Mouse (Mus musculus) heart, embryonic 15.5 days (tissue): ENCODE data around the gene Tdgf1. TPM values are rescaled to one million over a fixed set of nuclear protein-coding genes. Genes with fewer than 3 reads are reported as not detected.

ENCODE experiments used
- ATAC-seq: fragments of 200-750 bp; cut with Nextera tagmentation; replicated peaks from 2 replicates; pipeline ENCODE4 v1.8.0; 2017; ENCODE audit warnings: low read depth, moderate TSS enrichment; ENCODE audit not compliant: insufficient number of reproducible peaks, insufficient read depth, low FRiP score
- H3K27ac ChIP-seq: fragments of 300-500 bp; sonication (generic); 2 replicates; pipeline ENCODE4 v1.5.1; 2015; ENCODE audit warnings: mild to moderate bottlenecking, inconsistent platforms
- H3K27me3 ChIP-seq: fragments of 300-500 bp; sonication (generic); 2 replicates; pipeline ENCODE4 v1.6.1; 2015; ENCODE audit warnings: inconsistent platforms
- H3K36me3 ChIP-seq: fragments of 300-500 bp; sonication (generic); 2 replicates; pipeline ENCODE4 v1.6.1; 2015; ENCODE audit warnings: mild to moderate bottlenecking, inconsistent platforms
- H3K4me1 ChIP-seq: fragments of 300-500 bp; sonication (generic); replicated peaks from 2 replicates; pipeline ENCODE4 v1.6.1; 2015; ENCODE audit warnings: inconsistent platforms
- H3K4me2 ChIP-seq: fragments of 300-500 bp; sonication (generic); 2 replicates; pipeline ENCODE4 v1.6.1; 2015; ENCODE audit warnings: inconsistent platforms, mild to moderate bottlenecking, moderate library complexity
- H3K4me3 ChIP-seq: fragments of 300-500 bp; sonication (generic); 2 replicates; pipeline ENCODE4 v1.5.1; 2015; ENCODE audit warnings: mild to moderate bottlenecking, inconsistent platforms
- H3K9ac ChIP-seq: fragments of 300-500 bp; sonication (generic); 2 replicates; pipeline ENCODE4 v1.6.1; 2015; ENCODE audit warnings: mild to moderate bottlenecking, inconsistent platforms
- H3K9me3 ChIP-seq: fragments of 300-500 bp; sonication (generic); replicated peaks from 2 replicates; pipeline ENCODE4 v1.6.1; 2016; ENCODE audit warnings: inconsistent platforms
- WGBS: fragments of 180-500 bp; shearing (Covaris S2); methylation state at CpG from one replicate; pipeline ENCODE4 v1.1.7; 2015; ENCODE audit warnings: mixed read lengths; 5-methylcytosine and 5-hydroxymethylcytosine counted together
- polyA plus RNA-seq: library from polyadenylated mRNA; unstranded; fragments of >200 nt; fragmentation: Nextera tagmentation; extraction: Ambion mirVana; gene quantifications from 2 replicates; pipeline ENCODE4 v1.2.1, GENCODE M21; 2015

Gene Tdgf1
- not detected in 2 replicates for polyA plus RNA-seq

DNA sequence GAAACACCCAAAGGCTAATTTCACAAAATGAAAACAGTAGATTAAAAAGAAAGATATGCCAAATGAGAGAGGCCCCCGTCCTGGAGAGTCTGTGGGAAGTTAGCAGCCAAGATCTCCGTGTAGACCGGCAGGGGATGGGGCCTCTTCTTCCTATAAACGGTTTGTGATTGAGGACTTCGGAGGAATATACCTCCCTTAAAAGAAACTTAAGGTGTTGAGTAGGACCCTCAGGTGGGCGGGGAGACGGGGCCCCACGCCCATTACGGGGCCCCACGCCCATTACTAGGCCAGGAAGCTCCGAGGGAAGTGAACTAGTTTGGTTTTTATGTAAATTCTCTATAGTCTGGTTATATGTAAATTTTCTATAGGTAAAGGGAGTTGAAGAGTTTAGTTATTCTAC, at the start of gene Tdgf1:
TSS of gene Tdgf1 (minus strand) at position 233 of the 400 bp plus-strand sequence.
- Histone ChIP-seq H3K4me3 (no peak within 1 kb of the TSS), H3K27me3 (peaks cover 25% of the 10 kb centered on the region), H3K9ac (no peak within 1 kb of the TSS), H3K4me1 (peaks cover 21% of the 10 kb centered on the region), H3K36me3 (no peaks in the 10 kb centered on the region), H3K4me2 (peak within 1 kb of the TSS; percentile 24; the same call in 1 of the 2 replicates), H3K27ac (no peak within 1 kb of the TSS), H3K9me3 (no peaks in the 10 kb centered on the region)
- no peak for ATAC-seq
- WGBS = 36% methylated on average over 11 of the region's 11 CpGs

DNA sequence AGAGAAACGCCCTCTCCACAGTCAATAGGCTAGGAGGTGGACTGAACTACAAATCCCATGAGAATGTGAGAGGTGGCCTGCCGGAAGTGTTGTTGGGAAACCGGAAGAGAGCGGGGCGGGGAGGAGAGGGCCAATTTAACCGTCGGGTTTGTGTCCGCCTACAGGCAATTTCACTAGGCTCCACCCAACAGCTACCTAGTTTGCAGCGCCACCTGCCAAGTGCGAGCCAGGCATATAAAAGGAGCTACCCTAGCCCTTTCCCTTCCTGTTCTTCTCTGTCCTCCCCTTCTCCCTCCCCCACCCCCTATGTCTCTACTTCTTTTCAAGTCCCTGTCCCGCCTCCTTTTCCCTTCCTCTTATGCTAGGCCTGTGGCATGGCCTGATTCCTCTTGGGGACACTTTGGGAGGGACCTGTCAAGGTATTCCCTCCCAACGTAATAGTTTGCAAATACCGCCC, 48.8 kb upstream of the Tdgf1 start:
- Histone ChIP-seq H3K4me3 (peak overlapping the region; percentile 50), H3K27ac (peak overlapping the region; percentile 52; the same call in 1 of the 2 replicates)
- 12% methylated on average over 13 of the region's 13 CpGs for WGBS

DNA sequence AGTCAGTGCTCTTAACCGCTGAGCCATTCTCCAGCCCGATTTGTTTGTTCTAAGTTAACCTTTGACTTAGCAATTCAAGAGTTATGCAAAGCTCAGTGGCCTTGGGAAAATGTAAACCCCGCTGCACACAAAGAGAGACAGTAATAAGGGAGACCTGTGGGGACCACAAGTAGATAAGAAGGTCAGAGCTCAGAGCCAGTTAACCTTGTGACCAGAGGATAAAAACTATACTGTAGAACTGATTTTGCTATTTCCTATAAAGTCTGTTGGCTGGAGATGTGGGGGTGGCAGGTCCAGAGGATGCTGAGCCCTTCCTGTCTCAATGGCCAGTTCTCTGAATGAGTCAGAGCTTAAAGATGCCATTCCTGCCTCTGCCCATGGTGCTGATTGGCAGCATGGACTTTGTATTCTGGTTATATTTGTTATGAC, 47.3 kb upstream of the Tdgf1 start:
- no peak overlapping the region for H3K27ac ChIP-seq
- no peak for ATAC-seq
- peaks cover 4% of the 10 kb centered on the region; the same call in 1 of the 2 replicates for H3K4me1 ChIP-seq
- H3K4me3 ChIP-seq = no peak overlapping the region
- no peak overlapping the region for H3K9ac ChIP-seq
- H3K27me3 ChIP-seq = no peaks in the 10 kb centered on the region
- no peaks in the 10 kb centered on the region for H3K9me3 ChIP-seq
- H3K36me3 ChIP-seq = no peaks in the 10 kb centered on the region
- 48% methylated on average over 3 of the region's 3 CpGs for WGBS
- no peak overlapping the region for H3K4me2 ChIP-seq

More for the DNA sequence above, 48.8 kb upstream of the Tdgf1 start:
- H3K4me2 ChIP-seq = peak overlapping the region; percentile 61
- peak; percentile 79 for ATAC-seq
- no peaks in the 10 kb centered on the region for H3K36me3 ChIP-seq
- H3K9ac ChIP-seq = peak overlapping the region; percentile 31; the same call in 1 of the 2 replicates
- H3K4me1 ChIP-seq = peaks cover 6% of the 10 kb centered on the region; the same call in 1 of the 2 replicates
- H3K27me3 ChIP-seq = no peaks in the 10 kb centered on the region
- no peaks in the 10 kb centered on the region for H3K9me3 ChIP-seq

DNA sequence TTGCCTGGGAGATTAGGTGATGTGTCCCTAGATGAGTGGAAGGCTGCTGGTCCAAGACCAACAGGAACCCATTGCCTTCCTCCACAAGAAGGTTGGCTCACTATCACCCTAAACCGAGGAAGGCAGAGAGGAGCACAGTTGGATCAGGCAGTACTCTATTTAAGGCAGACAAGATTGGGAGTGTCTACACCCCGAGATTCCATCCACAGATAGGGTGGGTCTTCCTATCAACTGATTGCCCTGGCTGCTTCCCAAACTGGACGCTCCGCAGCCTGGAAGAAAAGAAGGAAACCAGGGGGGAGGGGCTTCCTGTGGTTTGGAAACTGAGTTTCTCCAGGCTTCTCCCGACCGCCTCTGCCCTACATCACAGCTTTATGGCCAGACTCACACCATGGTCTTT, 44.2 kb upstream of the Tdgf1 start, which contains the start of gene Rtp3:
TSS of gene Rtp3 (minus strand) at position 380 of the 400 bp plus-strand sequence.
- no peak within 1 kb of the TSS for H3K4me2 ChIP-seq
- H3K4me1 ChIP-seq = peaks cover 4% of the 10 kb centered on the region; the same call in 1 of the 2 replicates
- 40% methylated on average over 6 of the region's 6 CpGs for WGBS
- H3K4me3 ChIP-seq = no peak within 1 kb of the TSS
- no peak within 1 kb of the TSS for H3K9ac ChIP-seq
- H3K36me3 ChIP-seq = no peaks in the 10 kb centered on the region
- no peaks in the 10 kb centered on the region for H3K9me3 ChIP-seq
- H3K27me3 ChIP-seq = no peaks in the 10 kb centered on the region
- H3K27ac ChIP-seq = no peak within 1 kb of the TSS
- no peak for ATAC-seq

DNA sequence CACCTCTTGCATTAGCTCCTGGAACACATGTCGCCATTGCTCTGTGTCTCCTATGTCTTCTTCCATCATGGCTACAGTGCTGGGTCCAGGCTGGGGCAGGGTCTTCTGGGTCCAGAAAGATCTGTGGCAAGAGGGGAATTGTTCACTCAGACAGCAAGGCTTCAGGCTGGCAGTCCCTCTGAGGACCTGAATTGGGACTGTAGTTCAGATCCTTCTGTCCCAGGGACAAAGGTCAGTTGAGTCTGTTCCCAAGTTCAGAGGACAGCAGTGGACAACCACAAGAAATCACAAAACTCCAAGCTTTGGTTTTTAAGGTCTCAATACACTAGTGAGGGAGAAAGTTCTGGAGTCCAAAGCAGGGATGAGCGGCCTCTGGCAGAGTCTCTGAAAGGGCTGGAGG, 43.6 kb upstream of the Tdgf1 start:
- ATAC-seq = no peak
- Histone ChIP-seq H3K4me2 (no peak overlapping the region), H3K9me3 (no peaks in the 10 kb centered on the region), H3K4me1 (0 out of 2 replicates have a peak, but pooled peaks cover 4% of the 10 kb centered on the region), H3K9ac (no peak overlapping the region), H3K36me3 (no peaks in the 10 kb centered on the region), H3K27me3 (no peaks in the 10 kb centered on the region), H3K4me3 (no peak overlapping the region), H3K27ac (no peak overlapping the region)
- 94% methylated on average over 2 of the region's 2 CpGs for WGBS

DNA sequence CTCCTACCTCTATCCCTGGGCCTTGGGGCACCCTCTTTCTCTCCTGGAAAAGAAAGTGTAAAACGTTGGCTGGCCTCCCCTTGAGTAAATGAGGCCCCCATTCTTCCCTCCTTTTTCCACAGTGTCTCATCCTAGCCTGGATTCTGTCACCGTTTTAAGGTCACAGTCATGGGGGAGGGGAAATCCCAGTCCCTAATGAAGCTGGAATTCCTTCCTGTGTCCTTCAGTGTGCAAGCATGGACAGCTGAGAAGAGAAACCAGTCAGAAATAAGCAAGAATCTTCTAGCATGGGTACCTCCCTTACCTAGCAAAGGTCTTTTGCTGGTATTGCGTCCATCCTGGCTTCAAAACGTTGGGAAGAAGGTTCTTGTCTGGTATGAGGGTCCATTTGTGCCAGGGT, 43.2 kb upstream of the Tdgf1 start:
- Histone ChIP-seq H3K4me1 (0 out of 2 replicates have a peak, but pooled peaks cover 4% of the 10 kb centered on the region), H3K4me2 (no peak overlapping the region), H3K4me3 (no peak overlapping the region), H3K9ac (no peak overlapping the region), H3K9me3 (no peaks in the 10 kb centered on the region), H3K27ac (no peak overlapping the region), H3K36me3 (no peaks in the 10 kb centered on the region), H3K27me3 (no peaks in the 10 kb centered on the region)
- WGBS = 49% methylated on average over 4 of the region's 4 CpGs
- no peak for ATAC-seq

DNA sequence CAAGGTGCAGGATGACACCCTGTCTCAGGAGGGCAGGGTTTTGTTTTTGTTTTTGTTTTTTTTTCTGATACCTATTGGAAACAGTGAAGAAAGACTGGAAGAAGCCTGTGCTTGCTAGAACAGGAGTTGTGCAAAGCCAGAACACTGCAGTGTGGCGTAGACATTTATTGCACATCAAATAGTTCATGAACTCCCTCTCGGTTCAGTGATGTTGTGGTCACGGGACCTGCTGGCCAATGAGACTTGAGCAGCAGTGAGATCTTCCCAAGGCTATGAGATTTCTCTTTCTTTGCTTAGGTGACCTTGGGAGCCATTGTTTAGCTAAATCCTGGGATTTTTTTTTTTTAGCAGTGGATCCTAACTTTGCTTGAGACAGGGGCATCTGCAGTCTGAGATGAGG, 42.1 kb upstream of the Tdgf1 start:
- no peak for ATAC-seq
- no peaks in the 10 kb centered on the region for H3K36me3 ChIP-seq
- H3K4me1 ChIP-seq = 0 out of 2 replicates have a peak, but pooled peaks cover 4% of the 10 kb centered on the region
- H3K9ac ChIP-seq = no peak overlapping the region
- 81% methylated on average over 3 of the region's 3 CpGs for WGBS
- no peak overlapping the region for H3K27ac ChIP-seq
- no peak overlapping the region for H3K4me2 ChIP-seq
- H3K27me3 ChIP-seq = no peaks in the 10 kb centered on the region
- H3K4me3 ChIP-seq = no peak overlapping the region
- no peaks in the 10 kb centered on the region for H3K9me3 ChIP-seq

DNA sequence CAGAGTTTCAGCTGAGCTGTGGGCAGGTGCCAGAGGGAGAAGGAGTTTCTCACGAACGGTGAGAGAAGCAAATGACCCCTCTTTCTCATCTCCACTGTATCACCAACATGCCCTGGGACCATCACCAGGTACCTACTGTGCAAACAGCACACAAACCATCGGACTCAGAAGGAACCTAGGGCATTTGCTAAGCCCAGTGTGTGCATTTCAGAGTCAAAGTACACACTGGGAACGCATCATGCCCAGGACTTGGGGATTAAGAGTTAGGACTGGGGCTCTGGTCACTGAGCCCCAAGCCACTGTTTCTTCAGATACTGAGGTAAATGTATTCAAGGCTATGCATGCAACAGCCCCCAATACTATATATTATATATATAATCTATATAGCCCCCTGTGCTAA, 41.4 kb upstream of the Tdgf1 start:
- no peak overlapping the region for H3K4me2 ChIP-seq
- H3K27ac ChIP-seq = no peak overlapping the region
- H3K4me3 ChIP-seq = no peak overlapping the region
- no peaks in the 10 kb centered on the region for H3K27me3 ChIP-seq
- no peak for ATAC-seq
- 70% methylated on average over 4 of the region's 4 CpGs for WGBS
- no peaks in the 10 kb centered on the region for H3K36me3 ChIP-seq
- H3K9ac ChIP-seq = no peak overlapping the region
- H3K9me3 ChIP-seq = no peaks in the 10 kb centered on the region
- H3K4me1 ChIP-seq = 0 out of 2 replicates have a peak, but pooled peaks cover 4% of the 10 kb centered on the region

DNA sequence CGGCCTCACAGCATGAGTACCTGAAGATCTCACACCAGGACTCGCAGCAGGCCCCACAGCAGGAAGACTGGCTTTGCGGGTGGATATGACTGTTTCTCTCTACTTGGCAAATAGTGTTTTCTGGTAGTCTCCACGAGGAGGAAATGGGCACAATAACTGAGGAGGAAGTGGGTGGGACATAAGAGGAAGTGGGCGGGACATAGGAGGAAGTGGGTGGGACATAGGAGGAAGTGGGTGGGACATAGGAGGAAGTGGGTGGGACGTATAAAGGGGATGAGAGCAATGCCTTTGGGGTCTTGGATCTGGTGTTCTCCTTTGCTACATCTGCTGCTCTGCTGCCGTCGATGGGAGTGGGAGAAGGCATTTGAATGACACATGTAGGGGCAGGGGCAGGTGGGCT, 40.0 kb upstream of the Tdgf1 start:
- H3K9me3 ChIP-seq = no peaks in the 10 kb centered on the region
- H3K4me1 ChIP-seq = 0 out of 2 replicates have a peak, but pooled peaks cover 4% of the 10 kb centered on the region
- WGBS = 81% methylated on average over 8 of the region's 8 CpGs
- H3K27me3 ChIP-seq = no peaks in the 10 kb centered on the region
- H3K27ac ChIP-seq = no peak overlapping the region
- H3K4me2 ChIP-seq = no peak overlapping the region
- H3K4me3 ChIP-seq = no peak overlapping the region
- no peak overlapping the region for H3K9ac ChIP-seq
- no peaks in the 10 kb centered on the region for H3K36me3 ChIP-seq
- ATAC-seq = no peak

DNA sequence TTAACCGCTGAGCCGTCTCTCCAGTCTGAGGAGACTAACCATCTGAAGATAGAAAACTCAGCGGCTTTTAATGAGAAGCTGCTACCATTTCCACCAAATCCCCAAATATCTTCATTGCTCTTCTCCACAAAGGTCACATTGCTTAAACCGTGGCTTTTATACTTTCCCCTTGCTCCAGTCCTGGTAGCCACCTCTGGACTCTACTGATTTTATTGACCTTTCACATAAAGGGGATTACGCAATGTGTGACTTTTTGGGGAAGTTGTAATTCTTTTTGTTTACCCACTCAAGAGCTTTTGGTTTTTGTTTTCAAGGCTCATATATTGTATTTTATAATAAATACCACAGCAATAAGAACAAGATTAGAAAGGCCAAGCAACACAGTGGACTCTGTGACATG, 39.6 kb upstream of the Tdgf1 start:
- H3K4me3 ChIP-seq = no peak overlapping the region
- WGBS = 95% methylated on average over 5 of the region's 5 CpGs
- no peaks in the 10 kb centered on the region for H3K9me3 ChIP-seq
- no peak overlapping the region for H3K9ac ChIP-seq
- H3K4me1 ChIP-seq = 0 out of 2 replicates have a peak, but pooled peaks cover 4% of the 10 kb centered on the region
- no peak overlapping the region for H3K4me2 ChIP-seq
- H3K27me3 ChIP-seq = no peaks in the 10 kb centered on the region
- no peak overlapping the region for H3K27ac ChIP-seq
- no peaks in the 10 kb centered on the region for H3K36me3 ChIP-seq
- ATAC-seq = no peak

DNA sequence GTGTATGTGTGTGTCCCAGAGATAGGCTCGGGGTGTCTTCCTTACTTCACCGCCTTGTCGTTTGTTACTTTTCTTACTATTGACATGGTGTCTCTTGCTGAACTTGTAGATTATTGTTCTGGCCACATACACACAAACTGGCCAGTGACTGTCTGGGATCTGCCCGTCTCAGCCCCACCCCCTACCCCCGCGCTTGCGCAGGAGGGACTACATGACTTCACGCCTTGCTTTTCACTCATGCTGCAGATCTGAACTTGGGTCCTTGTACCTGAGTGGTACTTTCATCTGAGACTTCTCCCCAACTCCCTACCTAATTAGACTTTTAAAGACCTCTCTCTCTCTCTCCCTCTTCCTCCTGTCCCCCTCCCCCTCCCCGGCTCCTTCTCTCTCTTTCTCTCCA, 38.1 kb upstream of the Tdgf1 start:
- WGBS = 91% methylated on average over 9 of the region's 9 CpGs
- 0 out of 2 replicates have a peak, but pooled peaks cover 1% of the 10 kb centered on the region for H3K4me1 ChIP-seq
- ATAC-seq = no peak

DNA sequence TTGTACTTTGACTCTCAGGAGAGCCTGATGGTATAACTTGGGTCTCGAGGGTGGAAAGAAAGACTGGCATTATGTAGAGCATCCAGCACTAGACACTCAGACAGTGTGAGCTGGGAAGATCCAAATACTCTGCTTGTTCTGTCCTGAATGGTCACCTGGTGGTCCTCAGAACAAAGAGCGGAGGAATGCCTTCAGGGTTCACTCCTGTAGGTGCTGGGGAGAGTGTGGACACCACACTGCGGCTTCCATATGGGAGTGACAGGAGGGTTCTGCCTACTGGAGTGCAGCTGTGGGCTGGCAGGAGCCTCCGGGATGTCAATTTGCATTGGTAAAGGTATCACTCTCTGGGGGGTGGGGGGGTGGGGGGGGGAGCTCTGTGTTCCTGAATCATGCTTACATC, 36.4 kb upstream of the Tdgf1 start:
- Histone ChIP-seq H3K9me3 (no peaks in the 10 kb centered on the region), H3K27me3 (no peaks in the 10 kb centered on the region), H3K4me2 (no peak overlapping the region), H3K9ac (no peak overlapping the region), H3K36me3 (no peaks in the 10 kb centered on the region), H3K4me1 (no peaks in the 10 kb centered on the region), H3K4me3 (no peak overlapping the region), H3K27ac (no peak overlapping the region)
- ATAC-seq = no peak
- WGBS = 64% methylated on average over 4 of the region's 4 CpGs

More for the DNA sequence above, 38.1 kb upstream of the Tdgf1 start:
- H3K27ac ChIP-seq = no peak overlapping the region
- H3K9me3 ChIP-seq = no peaks in the 10 kb centered on the region
- H3K9ac ChIP-seq = no peak overlapping the region
- no peaks in the 10 kb centered on the region for H3K27me3 ChIP-seq
- H3K4me3 ChIP-seq = no peak overlapping the region
- no peak overlapping the region for H3K4me2 ChIP-seq
- H3K36me3 ChIP-seq = no peaks in the 10 kb centered on the region
